Mouse (Mus musculus): Measurements from ENCODE around the gene Zbtb16. TPM values are rescaled to one million over a fixed set of nuclear protein-coding genes. Genes with fewer than 3 reads are reported as not detected.

Gene Zbtb16
- total and polyA plus RNA-seq, 3 experiments, result 0.04 to 0.72 TPM; not detected in 1

DNA sequence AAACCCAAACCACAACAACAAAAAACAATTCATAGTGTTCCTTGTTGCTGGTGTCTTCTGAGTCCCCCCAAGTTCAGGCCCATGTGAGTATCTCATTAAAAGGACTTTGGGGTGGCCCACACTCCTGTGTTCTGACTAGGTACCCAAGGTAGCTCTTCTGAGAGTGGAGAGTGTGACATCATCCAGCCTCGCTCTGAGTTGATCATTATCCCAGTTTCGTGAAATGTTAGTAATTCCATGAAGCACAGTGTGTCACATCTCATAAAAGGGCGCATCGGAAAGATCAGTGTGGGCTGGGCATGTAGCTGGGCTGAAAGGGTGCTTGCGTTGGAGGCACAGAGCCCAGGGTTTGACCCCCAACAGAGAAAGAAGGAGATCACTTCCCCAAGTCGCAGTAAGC is 38.0 kb downstream of the Zbtb16 start:
- H3K4me3 ChIP-seq (ENCODE audit: control insufficient read depth in 1 of 2, insufficient read depth in 1 of 2, low read depth in 2 of 2, low read length in 2 of 2), result no peak overlapping the region
- no peaks in the 10 kb centered on the region for H3K79me2 ChIP-seq (ENCODE audit: control insufficient read depth, insufficient read depth, low read length, poor library complexity)
- DNase-seq (ENCODE audit: low read depth, low spot score), result no peak
- no peak for TF ChIP-seq GATA1 (IDR thresholded peaks at IDR 0.05; ENCODE audit: low read depth, low read length)
- TF ChIP-seq ZC3H11A (IDR thresholded peaks at IDR 0.05; ENCODE audit: low read depth, low read length), result no peak
- TF ChIP-seq SMC3 (IDR thresholded peaks at IDR 0.05; ENCODE audit: low read depth, low read length), result no peak
- no peak for TF ChIP-seq RAD21 (IDR thresholded peaks at IDR 0.05; ENCODE audit: low read depth, low read length)
- no peak for TF ChIP-seq MYC (IDR thresholded peaks at IDR 0.05; ENCODE audit: low read depth, low read length)
- TF ChIP-seq HCFC1 (IDR thresholded peaks at IDR 0.05; ENCODE audit: low read depth, low read length), result no peak
- TF ChIP-seq TBP (IDR thresholded peaks at IDR 0.05; ENCODE audit: low read depth, low read length), result no peak
- TF ChIP-seq MYB (IDR thresholded peaks at IDR 0.05; ENCODE audit: low read depth, low read length), result no peak
- TF ChIP-seq POLR2AphosphoS2 (IDR thresholded peaks at IDR 0.05; ENCODE audit: low read length), result no peak
- no peak for TF ChIP-seq RCOR1 (IDR thresholded peaks at IDR 0.05; ENCODE audit: low read depth, low read length)
- TF ChIP-seq CTCF (IDR thresholded peaks at IDR 0.05 in 2 of 3, conservative IDR thresholded peaks at IDR 0.05 in 1 of 3; ENCODE audit: control insufficient read depth in 1 of 3, insufficient read depth in 1 of 3, low read depth in 2 of 3, low read length in 3 of 3, poor library complexity in 1 of 3, severe bottlenecking in 1 of 3), result no peak
- TF ChIP-seq UBTF (IDR thresholded peaks at IDR 0.05; ENCODE audit: borderline replicate concordance, insufficient read depth, low read depth, low read length), result no peak
- no peak for TF ChIP-seq ETS1 (IDR thresholded peaks at IDR 0.05; ENCODE audit: low read depth, low read length)
- H3K9me3 ChIP-seq (replicated peaks; ENCODE audit: insufficient read depth, low read length), result no peaks in the 10 kb centered on the region
- H3K27ac ChIP-seq (ENCODE audit: control insufficient read depth, low read depth, low read length), result no peak overlapping the region
- no peaks in the 10 kb centered on the region for H3K27me3 ChIP-seq (ENCODE audit: control insufficient read depth in 1 of 2, insufficient read depth in 2 of 2, low read length in 2 of 2)
- H3K36me3 ChIP-seq (ENCODE audit: control insufficient read depth in 1 of 2, insufficient read depth in 2 of 2, low read length in 2 of 2), result peaks cover 0 to 20% of the 10 kb centered on the region in 2 experiments; a peak in 2 of 4 replicates
- H3K9ac ChIP-seq (ENCODE audit: control insufficient read depth, low read depth, low read length, poor library complexity, severe bottlenecking), result no peak overlapping the region
- peaks cover 20 to 25% of the 10 kb centered on the region in 2 experiments for H3K4me1 ChIP-seq (ENCODE audit: control insufficient read depth in 1 of 2, insufficient read depth in 2 of 2, low read length in 2 of 2)

DNA sequence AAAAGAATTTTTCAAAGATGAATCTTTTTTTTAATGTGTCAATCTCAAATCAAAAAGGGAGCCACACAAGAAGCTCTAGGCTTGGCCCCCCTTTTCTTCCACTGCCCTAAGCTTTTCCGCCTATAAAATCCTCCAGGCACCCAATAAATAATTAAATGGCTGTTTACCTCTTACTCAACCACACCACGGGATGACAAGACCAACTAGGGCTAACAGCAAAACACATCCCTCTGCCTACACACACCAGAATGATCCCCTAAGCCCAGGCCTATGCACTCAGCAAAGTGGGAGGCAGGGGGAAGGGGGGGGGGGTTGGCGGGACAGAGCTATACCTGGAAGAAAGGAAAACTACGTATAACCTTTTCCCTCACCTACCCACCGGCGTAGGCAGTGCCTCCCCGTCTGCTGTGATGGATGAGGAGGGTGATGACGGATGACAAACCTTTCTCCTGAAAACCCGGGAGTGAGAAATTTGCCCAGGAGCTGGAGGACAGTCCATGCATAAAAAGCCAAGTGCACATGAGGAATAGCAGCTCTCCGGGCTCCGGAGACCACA is 39.7 kb downstream of the Zbtb16 start:
- DNase-seq (ENCODE audit: low read depth, low spot score), result no peak
- Histone ChIP-seq H3K9me3 (replicated peaks; ENCODE audit: insufficient read depth, low read length) (no peaks in the 10 kb centered on the region), H3K9ac (ENCODE audit: control insufficient read depth, low read depth, low read length, poor library complexity, severe bottlenecking) (no peak overlapping the region), H3K36me3 (ENCODE audit: control insufficient read depth in 1 of 2, insufficient read depth in 2 of 2, low read length in 2 of 2) (peaks cover 0 to 26% of the 10 kb centered on the region in 2 experiments; a peak in 2 of 4 replicates), H3K27me3 (ENCODE audit: control insufficient read depth in 1 of 2, insufficient read depth in 2 of 2, low read length in 2 of 2) (no peaks in the 10 kb centered on the region), H3K79me2 (ENCODE audit: control insufficient read depth, insufficient read depth, low read length, poor library complexity) (no peaks in the 10 kb centered on the region), H3K4me3 (ENCODE audit: control insufficient read depth in 1 of 2, insufficient read depth in 1 of 2, low read depth in 2 of 2, low read length in 2 of 2) (no peak overlapping the region), H3K27ac (ENCODE audit: control insufficient read depth, low read depth, low read length) (no peak overlapping the region), H3K4me1 (ENCODE audit: control insufficient read depth in 1 of 2, insufficient read depth in 2 of 2, low read length in 2 of 2) (peaks cover 23 to 36% of the 10 kb centered on the region in 2 experiments)
- TF ChIP-seq NRF1 (IDR thresholded peaks at IDR 0.05; ENCODE audit: insufficient read depth, low read depth, low read length, poor library complexity, severe bottlenecking) (no peak), CHD2 (IDR thresholded peaks at IDR 0.05; ENCODE audit: low read length) (no peak), JUND (IDR thresholded peaks at IDR 0.05; ENCODE audit: low read depth, low read length) (no peak), GATA1 (IDR thresholded peaks at IDR 0.05; ENCODE audit: low read depth, low read length) (no peak), UBTF (IDR thresholded peaks at IDR 0.05; ENCODE audit: borderline replicate concordance, insufficient read depth, low read depth, low read length) (no peak), SMC3 (IDR thresholded peaks at IDR 0.05; ENCODE audit: low read depth, low read length) (no peak), MAZ (IDR thresholded peaks at IDR 0.05; ENCODE audit: low read depth, low read length) (no peak), USF2 (IDR thresholded peaks at IDR 0.05; ENCODE audit: borderline replicate concordance in 1 of 2, insufficient read depth in 1 of 2, low read depth in 1 of 2, low read length in 2 of 2) (no peak), ELF1 (IDR thresholded peaks at IDR 0.05; ENCODE audit: low read depth, low read length) (no peak), RCOR1 (IDR thresholded peaks at IDR 0.05; ENCODE audit: low read depth, low read length) (no peak), TCF12 (IDR thresholded peaks at IDR 0.05; ENCODE audit: low read depth, low read length) (no peak), BHLHE40 (IDR thresholded peaks at IDR 0.05; ENCODE audit: borderline replicate concordance, low read depth, low read length) (no peak), RAD21 (IDR thresholded peaks at IDR 0.05; ENCODE audit: low read depth, low read length) (no peak), KAT2A (conservative IDR thresholded peaks at IDR 0.05; ENCODE audit: low read depth, low read length) (no peak), POLR2A (IDR thresholded peaks at IDR 0.05; ENCODE audit: control insufficient read depth in 1 of 2, insufficient read depth in 1 of 2, low read depth in 1 of 2, low read length in 2 of 2, poor library complexity in 1 of 2) (no peak), MAFK (IDR thresholded peaks at IDR 0.05; ENCODE audit: borderline replicate concordance, low read depth, low read length) (no peak), ZMIZ1 (IDR thresholded peaks at IDR 0.05; ENCODE audit: low read depth, low read length) (no peak), MAX (IDR thresholded peaks at IDR 0.05; ENCODE audit: low read length) (no peak)
